Mouse (Mus musculus) bone marrow, adult 2 months (tissue): ENCODE results near the gene BC048403.

Experiments used
- CTCF ChIP-seq: fragments of 200-500 bp; IDR thresholded peaks from 2 replicates; pipeline ENCODE4 v1.5.1; 2011; ENCODE audit warnings: low read length, control low read depth; ENCODE audit not compliant: control insufficient read depth, insufficient read depth
- POLR2A ChIP-seq: fragments of 200-500 bp; IDR thresholded peaks from 2 replicates; pipeline ENCODE4 v1.6.1; 2011; ENCODE audit warnings: low read depth, mild to moderate bottlenecking, control low read depth, low read length, borderline replicate concordance; ENCODE audit not compliant: control insufficient read depth

DNA sequence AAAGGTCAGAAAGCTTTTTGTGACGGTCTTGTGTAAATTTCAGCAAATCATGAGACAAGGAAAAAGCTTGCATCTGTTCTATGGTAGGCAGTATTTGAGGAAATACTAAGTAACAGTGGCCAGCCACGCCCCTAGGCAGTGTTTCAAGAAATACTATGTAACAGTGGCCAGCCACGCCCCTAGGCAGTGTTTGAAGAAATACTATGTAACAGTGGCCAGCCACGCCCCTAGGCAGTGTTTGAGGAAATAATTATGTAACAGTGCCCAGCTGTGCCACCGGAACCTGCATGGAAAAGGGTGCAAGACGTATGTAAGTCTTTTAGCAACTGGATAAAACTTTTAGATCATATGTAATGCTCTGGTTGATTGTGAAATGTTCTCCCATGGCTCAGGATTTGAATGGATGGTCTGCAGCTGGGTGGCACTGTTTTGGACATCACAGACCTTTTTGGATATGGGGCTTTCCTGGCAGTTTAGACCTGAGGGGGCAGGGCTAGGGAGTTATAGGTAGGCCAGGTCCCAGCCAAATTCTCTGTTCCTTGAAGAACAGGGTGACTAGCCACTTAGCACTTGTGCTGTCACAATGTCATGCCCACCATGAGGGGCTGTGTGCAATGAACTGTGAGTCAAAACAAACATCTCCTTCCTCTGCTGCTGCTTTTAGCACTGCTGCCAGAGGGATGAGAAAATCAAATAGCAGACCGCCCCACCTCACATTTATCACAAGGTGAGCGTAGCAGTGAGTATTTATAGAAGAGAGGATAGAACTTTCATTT lies 56.5 kb downstream of the BC048403 start:
- no peak for TF ChIP-seq CTCF
- no peak for TF ChIP-seq POLR2A
